Mouse (Mus musculus) hindbrain, embryonic 12.5 days (tissue): ENCODE data around the gene Tgm7. TPM values are rescaled to one million over a fixed set of nuclear protein-coding genes. Genes with fewer than 3 reads are reported as not detected.
A peak's percentile ranks its signal among the peaks of the same experiment; 100 is the strongest.

Experiments
- ATAC-seq: fragments of 200-750 bp; cut with Nextera tagmentation; 2 replicates; pipeline ENCODE4 v1.8.0; 2017; ENCODE audit warnings: moderate TSS enrichment; ENCODE audit not compliant: low FRiP score
- H3K27ac ChIP-seq: fragments of 300-500 bp; sonication (generic); 2 replicates; pipeline ENCODE4 v1.5.1; 2016; ENCODE audit warnings: mild to moderate bottlenecking
- H3K27me3 ChIP-seq: fragments of 300-500 bp; sonication (generic); 2 replicates; pipeline ENCODE4 v1.6.1; 2016; ENCODE audit warnings: mild to moderate bottlenecking
- H3K36me3 ChIP-seq: fragments of 300-500 bp; sonication (generic); 2 replicates; pipeline ENCODE4 v1.6.1; 2016; ENCODE audit warnings: mild to moderate bottlenecking
- H3K4me1 ChIP-seq: fragments of 300-500 bp; sonication (generic); 2 replicates; pipeline ENCODE4 v1.6.1; 2016
- H3K4me2 ChIP-seq: fragments of 300-500 bp; sonication (generic); replicated peaks from 2 replicates; pipeline ENCODE4 v1.6.1; 2016; ENCODE audit warnings: mild to moderate bottlenecking
- H3K4me3 ChIP-seq: fragments of 300-500 bp; sonication (generic); 2 replicates; pipeline ENCODE4 v1.5.1; 2016; ENCODE audit warnings: mild to moderate bottlenecking
- H3K9ac ChIP-seq: fragments of 300-500 bp; sonication (generic); 2 replicates; pipeline ENCODE4 v1.6.1; 2016; ENCODE audit warnings: mild to moderate bottlenecking, moderate library complexity
- H3K9me3 ChIP-seq: fragments of 300-500 bp; sonication (generic); replicated peaks from 2 replicates; pipeline ENCODE4 v1.6.1; 2016; ENCODE audit warnings: mild to moderate bottlenecking
- WGBS: fragments of 180-500 bp; shearing (Covaris S2); methylation state at CpG from one replicate; pipeline ENCODE4 v1.1.7; 2016; 5-methylcytosine and 5-hydroxymethylcytosine counted together
- polyA plus RNA-seq: library from polyadenylated mRNA; unstranded; fragments of >200 nt; fragmentation: Nextera tagmentation; extraction: Ambion mirVana; gene quantifications from 2 replicates; pipeline ENCODE4 v1.2.1, GENCODE M21; 2016

Gene Tgm7
- polyA plus RNA-seq: not detected in 2 replicates

GRCm38 (mm10) chr2:121109695-121110094, at the start of gene Tgm7:
TSS of gene Tgm7 (minus strand) at chr2:121109795.
- Histone ChIP-seq H3K4me3 (no peak within 1 kb of the TSS), H3K9ac (no peak within 1 kb of the TSS), H3K36me3 (no peaks in the 10 kb centered on the region), H3K9me3 (no peaks in the 10 kb centered on the region), H3K4me2 (no peak within 1 kb of the TSS), H3K4me1 (no peaks in the 10 kb centered on the region), H3K27ac (no peak within 1 kb of the TSS), H3K27me3 (no peaks in the 10 kb centered on the region)
- no peak for ATAC-seq
- WGBS: 94% methylated on average over 4 of the region's 4 CpGs

DNA sequence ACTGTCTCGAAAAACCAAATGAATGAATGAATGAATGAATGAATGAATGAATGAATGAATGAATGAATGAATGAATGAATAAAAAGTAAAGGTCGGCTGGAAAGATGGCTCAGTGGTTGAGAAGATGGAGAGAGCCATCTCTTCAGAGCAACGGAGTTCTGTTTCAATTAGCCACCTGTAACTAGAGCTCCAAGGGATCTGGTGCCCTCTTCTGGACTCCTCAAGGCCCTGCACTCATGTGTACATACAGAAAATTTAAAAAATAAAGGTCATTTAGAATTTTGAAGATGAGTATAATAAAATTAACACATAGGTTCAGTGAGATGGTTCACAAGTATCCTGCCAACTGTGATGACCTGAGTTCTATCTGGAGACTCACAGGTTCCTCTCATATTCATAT, 43.5 kb upstream of the Tgm7 start:
- H3K27me3 ChIP-seq: no peaks in the 10 kb centered on the region
- no peak overlapping the region for H3K9ac ChIP-seq
- ATAC-seq: no peak
- no peaks in the 10 kb centered on the region for H3K9me3 ChIP-seq
- no peaks in the 10 kb centered on the region for H3K4me1 ChIP-seq
- H3K4me3 ChIP-seq: no peak overlapping the region
- 91% methylated on average over 3 of the region's 3 CpGs for WGBS
- H3K36me3 ChIP-seq: peaks cover 43% of the 10 kb centered on the region
- no peak overlapping the region for H3K4me2 ChIP-seq
- no peak overlapping the region for H3K27ac ChIP-seq

DNA sequence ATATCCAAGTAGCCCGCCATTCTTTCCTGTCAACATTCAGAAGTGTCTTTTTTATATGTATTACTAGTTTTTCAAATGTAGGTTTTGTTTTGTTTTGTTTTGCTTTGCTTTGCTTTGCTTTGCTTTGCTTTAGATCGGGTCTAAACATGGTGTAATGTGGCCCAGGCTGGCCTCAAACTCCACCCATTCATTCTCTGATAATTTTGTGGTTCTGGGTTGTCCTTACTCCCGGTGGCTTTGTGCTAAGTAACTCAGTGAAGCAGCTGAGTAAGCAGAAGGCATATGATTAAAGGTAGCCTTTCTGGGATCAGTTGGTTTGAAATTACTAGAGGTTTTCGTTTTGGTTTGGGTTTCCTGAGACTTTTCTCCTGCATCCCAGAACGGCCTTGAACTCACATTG, 40.1 kb upstream of the Tgm7 start:
- H3K27me3 ChIP-seq: no peaks in the 10 kb centered on the region

GRCm38 (mm10) chr2:121142415-121142814, 32.8 kb upstream of the Tgm7 start:
- Histone ChIP-seq H3K9ac (no peak overlapping the region), H3K36me3 (peaks cover 27% of the 10 kb centered on the region), H3K9me3 (no peaks in the 10 kb centered on the region), H3K27ac (no peak overlapping the region), H3K4me2 (no peak overlapping the region; the same call in 1 of the 2 replicates), H3K4me1 (peaks cover 27% of the 10 kb centered on the region), H3K27me3 (no peaks in the 10 kb centered on the region), H3K4me3 (no peak overlapping the region)
- no peak for ATAC-seq
- 61% methylated on average over 2 of the region's 2 CpGs for WGBS

More for the DNA sequence above, 40.1 kb upstream of the Tgm7 start:
- H3K9ac ChIP-seq: no peak overlapping the region
- no peak overlapping the region for H3K4me3 ChIP-seq
- H3K9me3 ChIP-seq: no peaks in the 10 kb centered on the region
- WGBS: 86% methylated on average over 5 of the region's 5 CpGs
- no peak overlapping the region for H3K27ac ChIP-seq
- no peak for ATAC-seq
- no peaks in the 10 kb centered on the region for H3K4me1 ChIP-seq
- no peak overlapping the region for H3K4me2 ChIP-seq
- peaks cover 34% of the 10 kb centered on the region for H3K36me3 ChIP-seq

DNA sequence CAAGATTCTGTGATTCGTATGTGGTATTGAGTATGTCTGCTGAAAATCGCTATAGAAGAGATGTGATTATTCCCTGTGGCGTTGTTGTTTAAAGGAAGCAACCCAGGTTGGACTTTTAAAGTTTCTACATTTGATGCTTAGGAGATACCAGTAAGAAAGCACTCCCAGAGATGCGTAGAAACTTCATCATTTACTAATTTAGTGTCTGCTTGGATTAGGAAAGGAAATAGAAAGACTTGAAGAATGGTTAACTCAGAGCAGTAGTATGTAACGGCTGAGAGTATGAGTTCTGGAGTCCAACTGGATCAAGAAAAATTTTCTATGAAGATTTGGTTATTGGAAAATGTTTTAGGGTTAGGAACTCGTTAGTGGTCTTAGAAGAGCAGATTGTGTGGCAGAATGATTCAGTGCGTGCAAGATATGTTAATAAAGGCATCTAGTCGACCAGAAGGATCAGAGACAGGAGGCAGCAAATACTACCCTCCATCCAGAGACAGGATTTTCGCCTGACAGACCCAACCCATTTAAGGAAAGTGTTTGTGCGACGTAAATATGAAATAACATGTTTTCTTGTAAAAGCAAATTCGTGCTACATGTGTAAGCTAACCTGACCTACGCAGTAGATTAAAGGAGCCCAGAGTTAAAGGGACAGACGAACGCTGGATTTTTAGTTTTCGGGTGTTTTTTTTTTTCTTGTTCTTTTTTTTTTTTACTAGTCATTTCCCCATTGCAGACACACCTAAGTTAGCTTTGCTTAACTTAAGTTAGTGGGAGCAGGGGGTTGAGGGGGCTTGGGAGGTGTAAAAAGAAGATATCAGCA, 31.8 kb upstream of the Tgm7 start:
- peak overlapping the region; percentile 69 for H3K4me3 ChIP-seq
- H3K9me3 ChIP-seq: no peaks in the 10 kb centered on the region
- 78% methylated on average over 16 of the region's 16 CpGs for WGBS
- H3K27me3 ChIP-seq: no peaks in the 10 kb centered on the region
- peaks cover 25% of the 10 kb centered on the region for H3K36me3 ChIP-seq
- H3K4me2 ChIP-seq: peak overlapping the region; percentile 89
- H3K4me1 ChIP-seq: peaks cover 27% of the 10 kb centered on the region
- peak overlapping the region; percentile 97 for H3K27ac ChIP-seq
- no peak for ATAC-seq
- H3K9ac ChIP-seq: peak overlapping the region; percentile 91

- ATAC-seq: peak; percentile 96
- Histone ChIP-seq H3K4me2 (peak within 1 kb of the TSS; percentile 89), H3K4me1 (peaks cover 27% of the 10 kb centered on the region), H3K4me3 (peak within 1 kb of the TSS; percentile 69), H3K36me3 (peaks cover 25% of the 10 kb centered on the region), H3K9me3 (no peaks in the 10 kb centered on the region), H3K27ac (peak within 1 kb of the TSS; percentile 97), H3K9ac (peak within 1 kb of the TSS; percentile 91), H3K27me3 (no peaks in the 10 kb centered on the region)
- WGBS: under 1% methylated on average over 84 of the region's 87 CpGs
These were observed 30.7 kb upstream of the Tgm7 start, which contains the start of the genes Adal and Lcmt2 for GRCm38 (mm10) chr2:121140018-121140882. TSS of gene Adal (plus strand) at chr2:121140428. TSS of gene Lcmt2 (minus strand) at chr2:121140653.

DNA sequence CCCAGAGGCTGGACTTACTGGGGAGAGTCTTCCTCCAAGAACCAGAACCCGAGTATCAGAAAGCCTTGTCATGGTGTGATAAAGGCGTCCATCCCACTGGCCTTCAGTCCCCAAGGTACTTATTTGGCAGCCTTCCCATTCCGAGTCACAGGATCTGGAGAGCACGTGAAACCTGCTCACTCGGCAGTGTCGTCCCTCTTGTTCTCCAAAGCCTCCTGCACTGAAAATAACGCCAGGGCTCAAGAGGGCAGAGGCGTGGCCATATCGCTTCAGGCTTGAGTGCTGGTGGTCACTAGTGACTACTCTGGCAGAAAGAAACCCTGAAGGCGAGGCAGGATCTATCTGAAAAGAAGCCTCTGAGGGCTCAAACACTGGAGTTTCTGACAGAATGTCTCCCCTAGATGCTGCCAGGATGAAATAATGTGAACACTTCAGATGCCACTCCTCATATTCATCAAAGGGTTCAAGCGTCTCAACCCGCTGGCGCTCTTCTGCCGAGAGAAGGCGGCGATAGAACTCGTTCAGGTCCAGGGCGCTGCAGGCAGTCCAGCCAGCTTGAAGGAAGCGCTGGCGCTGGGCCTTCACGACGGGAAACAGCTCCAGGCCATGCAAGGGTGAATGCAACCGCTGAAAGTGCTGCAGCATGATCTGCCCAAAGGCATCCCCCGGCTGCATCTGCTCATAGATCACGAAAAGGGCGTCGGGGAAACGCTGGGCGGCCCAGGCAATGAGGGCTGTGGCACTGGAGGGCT, 29.8 kb upstream of the Tgm7 start:
- Histone ChIP-seq H3K4me3 (peak overlapping the region; percentile 69), H3K27me3 (no peaks in the 10 kb centered on the region), H3K9ac (peak overlapping the region; percentile 91), H3K36me3 (peaks cover 19% of the 10 kb centered on the region), H3K4me2 (peak overlapping the region; percentile 89), H3K27ac (peak overlapping the region; percentile 97), H3K4me1 (peaks cover 27% of the 10 kb centered on the region), H3K9me3 (no peaks in the 10 kb centered on the region)
- WGBS: 53% methylated on average over 29 of the region's 29 CpGs
- no peak for ATAC-seq

DNA sequence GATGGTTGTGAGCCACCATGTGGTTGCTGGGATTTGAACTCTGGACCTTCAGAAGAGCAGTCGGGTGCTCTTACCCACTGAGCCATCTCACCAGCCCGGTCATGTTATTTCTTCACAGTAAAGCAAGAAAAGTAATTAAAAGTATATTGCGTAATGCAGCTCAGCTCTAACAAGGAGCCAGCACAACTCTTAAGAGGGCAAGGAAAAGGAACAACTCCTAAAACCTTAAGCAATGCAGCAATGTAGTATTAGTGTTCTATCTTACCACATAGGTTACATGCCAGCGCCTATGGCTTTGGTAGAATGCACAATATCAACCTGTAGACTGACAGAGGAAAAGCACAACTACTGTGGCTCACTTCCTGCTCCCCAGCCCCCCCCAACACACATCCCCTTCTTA, 27.8 kb upstream of the Tgm7 start:
- H3K36me3 ChIP-seq: peaks cover 17% of the 10 kb centered on the region
- no peak overlapping the region for H3K27ac ChIP-seq
- no peaks in the 10 kb centered on the region for H3K27me3 ChIP-seq
- no peak overlapping the region for H3K9ac ChIP-seq
- 97% methylated on average over 4 of the region's 4 CpGs for WGBS
- peaks cover 27% of the 10 kb centered on the region for H3K4me1 ChIP-seq
- no peak overlapping the region for H3K4me3 ChIP-seq
- H3K4me2 ChIP-seq: no peak overlapping the region
- ATAC-seq: no peak
- no peaks in the 10 kb centered on the region for H3K9me3 ChIP-seq

- Histone ChIP-seq H3K36me3 (0 out of 2 replicates have a peak, but pooled peaks cover 4% of the 10 kb centered on the region), H3K9me3 (no peaks in the 10 kb centered on the region), H3K4me1 (no peaks in the 10 kb centered on the region), H3K4me3 (no peak overlapping the region), H3K27ac (no peak overlapping the region), H3K9ac (no peak overlapping the region), H3K4me2 (no peak overlapping the region), H3K27me3 (no peaks in the 10 kb centered on the region)
- ATAC-seq: no peak
- WGBS: 84% methylated on average over 1 of the region's 1 CpGs
These were observed 23.2 kb upstream of the Tgm7 start for GRCm38 (mm10) chr2:121132822-121133221.

DNA sequence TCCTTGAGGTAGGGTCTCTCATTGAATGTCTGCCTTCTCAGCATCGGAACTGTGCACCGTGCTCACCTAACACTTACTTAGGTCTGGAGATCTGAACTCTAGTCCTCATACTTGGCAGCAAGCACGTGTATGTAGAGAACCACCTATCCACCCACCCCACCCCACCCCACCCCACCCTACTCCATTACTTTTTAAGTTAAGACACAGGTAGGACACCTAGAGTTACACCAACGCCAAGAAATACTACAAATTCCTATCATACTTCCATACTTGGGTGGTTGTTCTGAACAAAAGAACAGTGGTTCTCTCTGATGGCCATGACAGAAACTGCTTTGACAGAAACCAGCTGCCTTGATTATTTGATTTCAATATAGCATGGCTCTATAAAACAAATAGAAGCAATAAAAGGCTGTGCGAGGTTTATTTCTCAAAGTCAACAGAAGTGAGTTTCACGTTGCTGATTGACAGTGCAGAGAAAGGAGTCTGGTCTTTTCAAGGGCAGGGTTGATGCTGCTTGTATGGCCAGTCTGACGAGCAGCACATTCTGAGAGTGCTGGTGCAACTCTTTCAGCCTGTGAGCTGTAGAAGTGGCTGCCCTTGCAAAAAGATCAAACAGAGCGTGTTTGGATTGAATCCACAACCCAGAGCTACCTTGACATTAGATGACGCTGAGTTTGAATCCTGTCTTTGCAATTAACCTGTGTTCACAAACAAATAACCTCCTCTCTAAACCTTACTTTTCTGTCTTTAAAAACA, 19.4 kb upstream of the Tgm7 start:
- Histone ChIP-seq H3K27ac (no peak overlapping the region), H3K9me3 (no peaks in the 10 kb centered on the region), H3K4me3 (no peak overlapping the region), H3K27me3 (no peaks in the 10 kb centered on the region), H3K4me1 (no peaks in the 10 kb centered on the region), H3K9ac (no peak overlapping the region), H3K36me3 (no peaks in the 10 kb centered on the region), H3K4me2 (no peak overlapping the region)
- no peak for ATAC-seq
- WGBS: 71% methylated on average over 9 of the region's 9 CpGs

DNA sequence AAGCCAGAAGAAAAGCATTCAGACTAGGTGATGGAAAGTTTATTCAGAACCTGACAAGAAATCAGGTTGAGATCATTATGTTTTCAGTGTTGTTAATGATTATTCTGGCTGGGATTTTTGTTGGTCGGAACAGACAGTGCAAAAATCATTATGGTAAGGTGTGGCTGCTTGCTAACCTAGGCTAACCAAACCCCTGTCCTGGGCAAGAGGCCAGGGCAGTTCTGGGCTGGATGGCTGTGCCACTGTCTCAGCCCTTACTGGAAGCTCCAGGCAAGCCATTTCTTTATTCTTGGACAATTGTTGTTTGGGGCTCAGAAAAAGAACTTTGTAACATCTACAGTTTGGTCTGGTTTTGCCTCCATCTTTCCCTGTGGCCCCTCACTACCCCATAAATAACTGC, 17.9 kb upstream of the Tgm7 start:
- Histone ChIP-seq H3K27ac (no peak overlapping the region), H3K4me3 (no peak overlapping the region), H3K9me3 (no peaks in the 10 kb centered on the region), H3K9ac (no peak overlapping the region), H3K4me2 (no peak overlapping the region), H3K4me1 (no peaks in the 10 kb centered on the region), H3K36me3 (no peaks in the 10 kb centered on the region), H3K27me3 (no peaks in the 10 kb centered on the region)
- WGBS: 89% methylated on average over 1 of the region's 1 CpGs
- no peak for ATAC-seq
